Mouse (Mus musculus): ENCODE measurements around the gene Klhdc2. TPM values are rescaled to one million over a fixed set of nuclear protein-coding genes. Genes with fewer than 3 reads are reported as not detected.

The Klhdc2 gene
- 10 to 100 TPM; 53.2 to 55.6 TPM for total RNA-seq (2021)
- long read RNA-seq, experiment 1, transcript Klhdc2-201 (13 exons, 1,905 nt): major isoform, 85 of 89 reads
- long read RNA-seq, experiment 1, partial matches to known transcripts: 1 of 89 reads
- long read RNA-seq, experiment 1, other reads (novel, unspliced or antisense): 3 of 89 reads
- long read RNA-seq, experiment 2, transcript Klhdc2-201 (13 exons, 1,905 nt): major isoform, 326 of 342 reads
- long read RNA-seq, experiment 2, partial matches to known transcripts: 3 of 342 reads
- long read RNA-seq, experiment 2, other reads (novel, unspliced or antisense): 12 of 342 reads

GRCm38 (mm10) chr12:69296511-69297410 lies at the start of gene Klhdc2:
Gene Klhdc2, plus strand, starts transcription at chr12:69296681.
- peak; percentile 83 for DNase-seq (ENCODE audit: low spot score in 2 of 2)

- DNase-seq (ENCODE audit: low spot score in 2 of 2): no peak
These were observed 46.7 kb upstream of the Klhdc2 start for GRCm38 (mm10) chr12:69249766-69250165.

- DNase-seq (ENCODE audit: low spot score in 2 of 2): no peak
These were observed 45.7 kb upstream of the Klhdc2 start for GRCm38 (mm10) chr12:69250756-69251155.

GRCm38 (mm10) chr12:69253806-69254205 lies 42.7 kb upstream of the Klhdc2 start:
- no peak for DNase-seq (ENCODE audit: low spot score in 2 of 2)

- DNase-seq (ENCODE audit: low spot score in 2 of 2): no peak
These were observed 38.6 kb upstream of the Klhdc2 start for GRCm38 (mm10) chr12:69257836-69258235.

GRCm38 (mm10) chr12:69262251-69262650 lies 34.2 kb upstream of the Klhdc2 start:
- no peak for DNase-seq (ENCODE audit: low spot score in 2 of 2)

GRCm38 (mm10) chr12:69265031-69265430 lies 31.4 kb upstream of the Klhdc2 start:
- no peak for DNase-seq (ENCODE audit: low spot score in 2 of 2)

GRCm38 (mm10) chr12:69267956-69268632 lies 28.4 kb upstream of the Klhdc2 start:
- DNase-seq (ENCODE audit: low spot score in 2 of 2): no peak

GRCm38 (mm10) chr12:69268956-69269355 lies 27.5 kb upstream of the Klhdc2 start:
- no peak for DNase-seq (ENCODE audit: low spot score in 2 of 2)

- DNase-seq (ENCODE audit: low spot score in 2 of 2): no peak
These were observed 16.5 kb upstream of the Klhdc2 start for GRCm38 (mm10) chr12:69279931-69280469.

GRCm38 (mm10) chr12:69280915-69281314 lies 15.6 kb upstream of the Klhdc2 start:
- no peak for DNase-seq (ENCODE audit: low spot score in 2 of 2)

- DNase-seq (ENCODE audit: low spot score in 2 of 2): no peak
These were observed 13.3 kb upstream of the Klhdc2 start for GRCm38 (mm10) chr12:69283146-69283545.

GRCm38 (mm10) chr12:69287535-69287934 lies 8.9 kb upstream of the Klhdc2 start:
- DNase-seq (ENCODE audit: low spot score in 2 of 2): no peak

- DNase-seq (ENCODE audit: low spot score in 2 of 2): no peak
These were observed 7.8 kb upstream of the Klhdc2 start for GRCm38 (mm10) chr12:69288699-69289098.

GRCm38 (mm10) chr12:69292401-69292800 lies 4.1 kb upstream of the Klhdc2 start:
- no peak for DNase-seq (ENCODE audit: low spot score in 2 of 2)

GRCm38 (mm10) chr12:69293815-69294214 lies 2.7 kb upstream of the Klhdc2 start:
- DNase-seq (ENCODE audit: low spot score in 2 of 2): no peak

GRCm38 (mm10) chr12:69294936-69295335 lies 1.5 kb upstream of the Klhdc2 start:
- DNase-seq (ENCODE audit: low spot score in 2 of 2): no peak

- no peak for DNase-seq (ENCODE audit: low spot score in 2 of 2)
These were observed 830 bp upstream of the Klhdc2 start for GRCm38 (mm10) chr12:69295651-69296050.

- no peak for DNase-seq (ENCODE audit: low spot score in 2 of 2)
These were observed 1.1 kb downstream of the Klhdc2 start for GRCm38 (mm10) chr12:69297411-69298150.

- DNase-seq (ENCODE audit: low spot score in 2 of 2): no peak
These were observed 1.8 kb downstream of the Klhdc2 start for GRCm38 (mm10) chr12:69298281-69298680.

GRCm38 (mm10) chr12:69299231-69299630 lies 2.8 kb downstream of the Klhdc2 start:
- peak; percentile 27 to 40 for DNase-seq (ENCODE audit: low spot score in 2 of 2)
